Mouse (Mus musculus): ENCODE measurements around the gene Dsel. TPM values are rescaled to one million over a fixed set of nuclear protein-coding genes. Genes with fewer than 3 reads are reported as not detected.
A peak's percentile ranks its signal among the peaks of the same experiment; 100 is the strongest.

Dsel gene
- polyA plus RNA-seq, 1 experiment from 2014 or later: 5.1 TPM

DNA sequence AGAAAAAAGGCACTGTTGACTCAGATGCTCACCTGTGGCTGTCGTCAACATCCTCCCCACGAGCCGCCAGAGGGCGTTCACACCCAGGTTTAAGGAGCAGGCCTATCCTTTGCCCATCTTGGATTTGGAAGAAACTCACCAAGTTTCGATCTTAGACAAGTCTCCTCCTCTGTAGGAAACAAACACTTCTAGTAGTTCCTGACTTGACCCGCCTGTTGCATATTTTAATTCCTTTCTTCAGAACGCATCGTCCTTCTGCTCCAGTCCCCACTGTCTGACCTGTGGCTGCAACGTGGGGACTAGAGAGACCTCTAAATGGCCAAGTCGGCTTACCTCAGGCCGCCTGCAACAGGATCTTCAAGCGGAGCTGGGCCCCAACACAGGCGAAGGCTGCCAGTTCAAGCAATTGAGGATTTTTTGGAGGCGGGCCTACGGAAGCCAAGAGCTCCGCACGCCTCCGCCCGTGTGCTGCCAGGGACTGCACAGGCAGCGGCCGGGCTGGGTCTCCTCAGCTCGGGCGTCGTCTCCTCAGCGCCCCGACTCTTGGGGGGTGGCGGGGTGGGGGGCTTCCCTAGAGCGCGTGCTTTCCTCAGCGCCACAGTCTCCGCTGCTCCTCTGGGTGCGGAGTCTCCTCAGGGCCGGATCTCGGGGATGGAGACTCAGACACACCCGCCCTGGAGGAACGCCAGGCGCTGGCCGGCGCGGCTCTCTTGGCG is 497 bp downstream of the Dsel start:
- Histone ChIP-seq H3K27me3 (replicated peaks; ENCODE audit: control insufficient read depth, insufficient read depth, low read length) (no peaks in the 10 kb centered on the region), H3K9ac (ENCODE audit: low read depth, low read length) (peak overlapping the region; percentile 51), H3K27ac (ENCODE audit: low read depth, low read length) (peak overlapping the region; percentile 81), H3K36me3 (ENCODE audit: control insufficient read depth, insufficient read depth) (no peaks in the 10 kb centered on the region), H3K9me3 (ENCODE audit: control insufficient read depth) (no peaks in the 10 kb centered on the region), H3K4me1 (replicated peaks; ENCODE audit: control insufficient read depth, insufficient read depth, low read length) (no peaks in the 10 kb centered on the region), H3K4me2 (replicated peaks; ENCODE audit: low read depth) (peak overlapping the region; percentile 95), H3K4me3 (ENCODE audit: low read depth, low read length) (peak overlapping the region; percentile 74)
- peak; percentile 88 for TF ChIP-seq CTCF (IDR thresholded peaks at IDR 0.05; ENCODE audit: low read depth)
- ATAC-seq: peak; percentile 84
- under 1% methylated on average over 41 of the region's 41 CpGs for WGBS

DNA sequence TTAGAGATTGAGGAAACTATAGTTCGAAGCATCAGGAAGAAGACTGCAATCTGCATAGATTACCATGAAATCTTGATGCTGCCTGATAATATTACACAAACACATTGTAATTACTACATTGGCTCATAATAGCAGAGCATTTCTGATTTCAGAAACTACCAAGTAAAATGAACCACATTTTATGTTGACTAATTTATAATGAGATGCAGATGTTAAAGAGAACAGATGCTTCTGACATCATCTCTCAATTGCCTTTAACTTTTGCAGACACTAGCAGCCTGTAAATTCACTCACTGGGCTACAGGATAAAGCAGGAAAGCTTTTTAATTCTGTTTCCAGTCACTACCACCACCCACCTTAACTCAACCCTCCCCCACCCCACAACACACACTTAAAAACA is 6.9 kb downstream of the Dsel start:
- Histone ChIP-seq H3K36me3 (ENCODE audit: control insufficient read depth, insufficient read depth) (no peaks in the 10 kb centered on the region), H3K9me3 (ENCODE audit: control insufficient read depth) (no peaks in the 10 kb centered on the region), H3K4me2 (replicated peaks; ENCODE audit: low read depth) (no peak overlapping the region), H3K4me1 (replicated peaks; ENCODE audit: control insufficient read depth, insufficient read depth, low read length) (no peaks in the 10 kb centered on the region), H3K27ac (ENCODE audit: low read depth, low read length) (no peak overlapping the region), H3K9ac (ENCODE audit: low read depth, low read length) (no peak overlapping the region), H3K27me3 (replicated peaks; ENCODE audit: control insufficient read depth, insufficient read depth, low read length) (no peaks in the 10 kb centered on the region), H3K4me3 (ENCODE audit: low read depth, low read length) (no peak overlapping the region)
- WGBS: 80% methylated on average over 1 of the region's 1 CpGs
- no peak for TF ChIP-seq CTCF (IDR thresholded peaks at IDR 0.05; ENCODE audit: low read depth)
- no peak for ATAC-seq

DNA sequence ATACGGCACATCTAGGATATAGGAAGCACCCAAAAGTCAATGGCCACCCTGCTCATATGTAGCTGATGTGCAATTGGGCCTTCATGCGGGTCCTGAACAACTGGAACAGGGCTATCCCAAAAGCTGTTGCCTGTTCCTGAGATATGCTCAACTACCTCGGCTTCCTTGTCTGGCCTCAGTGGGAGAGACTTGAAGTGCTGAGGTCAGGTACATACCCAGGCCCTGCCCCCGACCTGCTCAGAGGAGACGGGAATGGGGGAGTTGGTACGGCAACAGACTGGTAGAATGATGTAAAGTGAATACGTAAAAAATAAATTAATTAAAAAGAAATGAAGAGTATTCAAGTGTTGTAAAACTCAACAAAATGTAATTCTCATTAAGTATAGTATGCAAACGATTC is 12.3 kb downstream of the Dsel start:
- H3K27ac ChIP-seq (ENCODE audit: low read depth, low read length): no peak overlapping the region

DNA sequence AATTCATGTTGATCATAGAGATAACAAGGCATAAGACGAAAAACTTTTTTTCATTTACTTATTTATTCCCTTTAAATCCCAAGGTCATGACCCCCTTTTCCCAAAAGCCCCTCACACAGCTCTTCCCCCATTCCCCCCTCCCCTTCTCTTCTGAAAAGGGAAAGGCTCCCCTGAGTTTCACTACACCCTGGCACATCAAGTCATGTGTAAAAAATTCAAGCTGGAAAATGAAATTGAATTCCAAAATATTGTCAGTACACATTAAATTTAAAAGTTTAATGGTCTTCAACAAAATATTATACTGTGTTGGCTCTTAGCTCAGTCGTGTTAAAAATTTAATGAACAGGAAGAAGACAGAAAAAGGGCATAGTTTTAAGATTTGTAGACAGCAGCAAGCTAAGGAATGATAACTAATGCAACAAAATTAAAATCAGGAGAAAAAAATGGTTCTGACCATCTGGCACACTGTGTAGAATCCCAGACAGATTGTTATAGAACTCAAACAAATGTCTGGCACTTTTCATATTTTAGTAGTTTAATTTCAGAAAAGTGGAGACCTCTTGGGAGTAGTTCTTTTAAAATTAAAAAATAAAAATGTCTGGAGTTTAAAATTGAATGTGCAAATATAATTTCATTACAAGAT is 31.0 kb downstream of the Dsel start:
- Histone ChIP-seq H3K9me3 (ENCODE audit: control insufficient read depth) (no peaks in the 10 kb centered on the region), H3K36me3 (ENCODE audit: control insufficient read depth, insufficient read depth) (no peaks in the 10 kb centered on the region), H3K4me3 (ENCODE audit: low read depth, low read length) (no peak overlapping the region), H3K4me1 (replicated peaks; ENCODE audit: control insufficient read depth, insufficient read depth, low read length) (no peaks in the 10 kb centered on the region), H3K4me2 (replicated peaks; ENCODE audit: low read depth) (no peak overlapping the region), H3K27me3 (replicated peaks; ENCODE audit: control insufficient read depth, insufficient read depth, low read length) (no peaks in the 10 kb centered on the region), H3K9ac (ENCODE audit: low read depth, low read length) (no peak overlapping the region), H3K27ac (ENCODE audit: low read depth, low read length) (no peak overlapping the region)
- TF ChIP-seq CTCF (IDR thresholded peaks at IDR 0.05; ENCODE audit: low read depth): no peak
- 63% methylated on average over 2 of the region's 2 CpGs for WGBS
- no peak for ATAC-seq

More for the DNA sequence above, 12.3 kb downstream of the Dsel start:
- no peaks in the 10 kb centered on the region for H3K4me1 ChIP-seq (replicated peaks; ENCODE audit: control insufficient read depth, insufficient read depth, low read length)
- no peak overlapping the region for H3K4me2 ChIP-seq (replicated peaks; ENCODE audit: low read depth)
- H3K27me3 ChIP-seq (replicated peaks; ENCODE audit: control insufficient read depth, insufficient read depth, low read length): no peaks in the 10 kb centered on the region
- no peak overlapping the region for H3K9ac ChIP-seq (ENCODE audit: low read depth, low read length)
- ATAC-seq: no peak
- H3K36me3 ChIP-seq (ENCODE audit: control insufficient read depth, insufficient read depth): no peaks in the 10 kb centered on the region
- WGBS: 89% methylated on average over 8 of the region's 8 CpGs
- H3K4me3 ChIP-seq (ENCODE audit: low read depth, low read length): no peak overlapping the region
- no peak for TF ChIP-seq CTCF (IDR thresholded peaks at IDR 0.05; ENCODE audit: low read depth)
- H3K9me3 ChIP-seq (ENCODE audit: control insufficient read depth): no peaks in the 10 kb centered on the region
